Mouse (Mus musculus) liver, embryonic 16.5 days (tissue): ENCODE results near the gene Gse1. TPM values are rescaled to one million over a fixed set of nuclear protein-coding genes. Genes with fewer than 3 reads are reported as not detected.

Experiments used
- ATAC-seq: fragments of 200-750 bp; cut with Nextera tagmentation; 2 replicates; pipeline ENCODE4 v1.8.0; 2017; ENCODE audit warnings: low read depth, mild to moderate bottlenecking, moderate number of reproducible peaks, moderate library complexity
- H3K27ac ChIP-seq: fragments of 300-500 bp; sonication (generic); 2 replicates; pipeline ENCODE4 v1.5.1; 2014; ENCODE audit warnings: mild to moderate bottlenecking, low read length
- H3K27me3 ChIP-seq: fragments of 300-500 bp; sonication (generic); 2 replicates; pipeline ENCODE4 v1.6.1; 2014; ENCODE audit warnings: low read depth, low read length, mixed read lengths; ENCODE audit not compliant: control insufficient read depth, insufficient read depth
- H3K36me3 ChIP-seq: fragments of 300-500 bp; sonication (generic); 2 replicates; pipeline ENCODE4 v1.6.1; 2014; ENCODE audit warnings: mild to moderate bottlenecking; ENCODE audit not compliant: control insufficient read depth, insufficient read depth
- H3K4me1 ChIP-seq: fragments of 300-500 bp; sonication (generic); 2 replicates; pipeline ENCODE4 v1.6.1; 2014; ENCODE audit warnings: low read depth, low read length, mixed read lengths; ENCODE audit not compliant: control insufficient read depth
- H3K4me2 ChIP-seq: fragments of 300-500 bp; sonication (generic); 2 replicates; pipeline ENCODE4 v1.6.1; 2014; ENCODE audit warnings: low read depth, low read length, mixed read lengths
- H3K4me3 ChIP-seq: fragments of 300-500 bp; sonication (generic); 2 replicates; pipeline ENCODE4 v1.5.1; 2014; ENCODE audit warnings: low read depth, mild to moderate bottlenecking, low read length
- H3K9ac ChIP-seq: fragments of 300-500 bp; sonication (generic); 2 replicates; pipeline ENCODE4 v1.6.1; 2014; ENCODE audit warnings: low read depth, low read length
- H3K9me3 ChIP-seq: fragments of 300-500 bp; sonication (generic); replicated peaks from 2 replicates; pipeline ENCODE4 v1.6.1; 2016; ENCODE audit warnings: low read length; ENCODE audit not compliant: control insufficient read depth
- WGBS: fragments of 180-500 bp; shearing (Covaris S2); extraction: QIAGEN DNeasy Blood & Tissue Kit; methylation state at CpG from one replicate; pipeline ENCODE4 v1.1.7; 2014; ENCODE audit not compliant: insufficient replicate concordance; 5-methylcytosine and 5-hydroxymethylcytosine counted together
- polyA plus RNA-seq: library from polyadenylated mRNA; unstranded; fragments of >200 nt; fragmentation: Nextera tagmentation; extraction: Ambion mirVana; gene quantifications from 2 replicates; pipeline ENCODE4 v1.2.1, GENCODE M21; 2015

Gene Gse1
- polyA plus RNA-seq, 1 experiment from 2014 or later: 9.5 TPM

- no peak for ATAC-seq
- WGBS: 40% methylated on average over 11 of the region's 11 CpGs
- H3K27me3 ChIP-seq: peaks cover 15% of the 10 kb centered on the region
- no peak overlapping the region for H3K27ac ChIP-seq
- H3K36me3 ChIP-seq: no peaks in the 10 kb centered on the region
- H3K4me1 ChIP-seq: no peaks in the 10 kb centered on the region
- H3K9me3 ChIP-seq: no peaks in the 10 kb centered on the region
- H3K4me2 ChIP-seq: no peak overlapping the region
- no peak overlapping the region for H3K4me3 ChIP-seq
- H3K9ac ChIP-seq: no peak overlapping the region
Observed at GRCm38 (mm10) chr8:120222548-120222947, 5.7 kb upstream of the Gse1 start.

- Histone ChIP-seq H3K4me1 (peaks cover 3% of the 10 kb centered on the region), H3K36me3 (no peaks in the 10 kb centered on the region), H3K27me3 (peaks cover 38% of the 10 kb centered on the region), H3K9ac (no peak overlapping the region), H3K4me3 (no peak overlapping the region), H3K27ac (no peak overlapping the region), H3K4me2 (no peak overlapping the region), H3K9me3 (no peaks in the 10 kb centered on the region)
- WGBS: 41% methylated on average over 11 of the region's 11 CpGs
- no peak for ATAC-seq
Observed at GRCm38 (mm10) chr8:120224521-120225420, 3.5 kb upstream of the Gse1 start.

GRCm38 (mm10) chr8:120225421-120226151 is 2.7 kb upstream of the Gse1 start:
- H3K4me3 ChIP-seq: no peak overlapping the region
- no peaks in the 10 kb centered on the region for H3K36me3 ChIP-seq
- H3K9ac ChIP-seq: no peak overlapping the region
- peaks cover 3% of the 10 kb centered on the region for H3K4me1 ChIP-seq
- H3K4me2 ChIP-seq: no peak overlapping the region
- H3K27ac ChIP-seq: no peak overlapping the region
- no peaks in the 10 kb centered on the region for H3K9me3 ChIP-seq
- peaks cover 46% of the 10 kb centered on the region for H3K27me3 ChIP-seq
- 27% methylated on average over 10 of the region's 10 CpGs for WGBS
- ATAC-seq: no peak

GRCm38 (mm10) chr8:120226700-120227577 is 1.3 kb upstream of the Gse1 start:
- H3K4me3 ChIP-seq: no peak overlapping the region
- peaks cover 54% of the 10 kb centered on the region for H3K27me3 ChIP-seq
- H3K9me3 ChIP-seq: no peaks in the 10 kb centered on the region
- no peak overlapping the region for H3K4me2 ChIP-seq
- H3K4me1 ChIP-seq: peaks cover 3% of the 10 kb centered on the region
- no peak overlapping the region for H3K9ac ChIP-seq
- WGBS: 46% methylated on average over 5 of the region's 5 CpGs
- H3K36me3 ChIP-seq: no peaks in the 10 kb centered on the region
- no peak for ATAC-seq
- no peak overlapping the region for H3K27ac ChIP-seq

- Histone ChIP-seq H3K4me1 (peaks cover 3% of the 10 kb centered on the region), H3K9ac (no peak overlapping the region), H3K4me3 (no peak overlapping the region), H3K27me3 (peaks cover 54% of the 10 kb centered on the region), H3K36me3 (no peaks in the 10 kb centered on the region), H3K27ac (no peak overlapping the region), H3K9me3 (no peaks in the 10 kb centered on the region), H3K4me2 (no peak overlapping the region)
- no peak for ATAC-seq
Observed at GRCm38 (mm10) chr8:120227578-120227876, 729 bp upstream of the Gse1 start.

- Histone ChIP-seq H3K9me3 (no peaks in the 10 kb centered on the region), H3K4me2 (peak overlapping the region; percentile 73), H3K36me3 (no peaks in the 10 kb centered on the region), H3K4me1 (peaks cover 3% of the 10 kb centered on the region), H3K9ac (peak overlapping the region; percentile 20; the same call in 1 of the 2 replicates), H3K4me3 (peak overlapping the region; percentile 55), H3K27me3 (peaks cover 54% of the 10 kb centered on the region), H3K27ac (no peak overlapping the region)
- ATAC-seq: no peak
- 1% methylated on average over 107 of the region's 125 CpGs for WGBS
Observed at GRCm38 (mm10) chr8:120228781-120229573, 721 bp downstream of the Gse1 start.

GRCm38 (mm10) chr8:120229574-120229916 is 1.3 kb downstream of the Gse1 start:
- Histone ChIP-seq H3K36me3 (no peaks in the 10 kb centered on the region), H3K9me3 (no peaks in the 10 kb centered on the region), H3K27me3 (peaks cover 54% of the 10 kb centered on the region), H3K4me3 (peak overlapping the region; percentile 55; the same call in 1 of the 2 replicates), H3K27ac (no peak overlapping the region), H3K9ac (no peak overlapping the region), H3K4me2 (peak overlapping the region; percentile 73), H3K4me1 (peaks cover 3% of the 10 kb centered on the region)
- WGBS: under 1% methylated on average over 20 of the region's 22 CpGs
- no peak for ATAC-seq

- Histone ChIP-seq H3K27me3 (peaks cover 52% of the 10 kb centered on the region), H3K36me3 (no peaks in the 10 kb centered on the region), H3K4me1 (peaks cover 3% of the 10 kb centered on the region), H3K27ac (no peak overlapping the region), H3K9me3 (no peaks in the 10 kb centered on the region), H3K4me3 (no peak overlapping the region), H3K4me2 (0 out of 2 replicates have a peak overlapping the region, but pooled peaks have one; percentile 73), H3K9ac (no peak overlapping the region)
- no peak for ATAC-seq
- WGBS: 13% methylated on average over 22 of the region's 22 CpGs
Observed at GRCm38 (mm10) chr8:120230081-120230480, 1.8 kb downstream of the Gse1 start.
